ENCODE assay signal across 4 mouse cellular contexts in the genomic region with DNA sequence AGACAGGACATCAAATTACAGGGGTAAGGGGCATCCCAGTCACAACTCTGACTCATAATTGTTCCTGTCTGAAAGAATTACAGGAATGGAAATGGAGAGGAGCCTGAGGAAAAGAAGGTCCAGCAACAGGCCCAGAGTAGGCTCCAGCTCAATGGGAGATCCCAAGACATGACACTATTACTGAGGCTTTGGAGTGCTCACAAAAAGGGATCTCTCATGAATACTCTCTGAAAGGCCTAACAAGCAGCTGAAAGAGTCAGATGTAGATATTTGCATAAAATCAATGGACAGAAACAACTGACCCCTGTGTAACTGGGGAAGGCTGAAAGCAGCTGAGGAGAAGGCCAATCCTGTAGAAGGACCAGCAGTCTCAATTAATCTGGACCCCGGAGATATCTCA.
DNase-seq lines count a peak whose midpoint lies in the region; ATAC-seq lines count a peak whose summit lies in the region.
"Not testable (repeated sequence)": the region's sequence is repeated elsewhere in the genome, so short reads cannot be mapped to it uniquely, and the experiment has no call there.

No protein-coding gene starts in this region.

- H3K4me2 ChIP-seq in hindbrain, embryonic 11.5 days (replicated peaks; ENCODE audit: low read depth, low read length); midbrain, embryonic 11.5 days; midbrain, embryonic 12.5 days (replicated peaks): not testable (repeated sequence)

- peak; percentile 53 for ATAC-seq in hindbrain, embryonic 11.5 days (ENCODE audit: low FRiP score)
- ATAC-seq in midbrain, embryonic 11.5 days (ENCODE audit: low FRiP score), result peak; percentile 63; the same call in 1 of the 2 replicates
- 0 out of 2 replicates have a peak, but pooled peaks have one; percentile 41 for ATAC-seq in midbrain, embryonic 12.5 days (ENCODE audit: low FRiP score, low read depth)

- H3K9ac ChIP-seq in hindbrain, embryonic 11.5 days (ENCODE audit: low read depth, low read length); midbrain, embryonic 11.5 days (ENCODE audit: low read length); midbrain, embryonic 12.5 days (replicated peaks): not testable (repeated sequence)

- WGBS in hindbrain, embryonic 11.5 days, result 100% methylated on average over 1 of the region's 1 CpGs
- WGBS in midbrain, embryonic 11.5 days, result 75% methylated on average over 1 of the region's 1 CpGs
- WGBS in midbrain, embryonic 12.5 days, result 88% methylated on average over 1 of the region's 1 CpGs

- DNase-seq in A20 (ENCODE audit: low read depth, low spot score), result peak; percentile 10
- not testable (repeated sequence) for DNase-seq in hindbrain, embryonic 11.5 days (ENCODE audit: low spot score); midbrain, embryonic 11.5 days (ENCODE audit: low spot score, missing footprints)

- H3K4me3 ChIP-seq in hindbrain, embryonic 11.5 days (ENCODE audit: low read depth, low read length); midbrain, embryonic 11.5 days (ENCODE audit: low read depth, low read length); midbrain, embryonic 12.5 days: not testable (repeated sequence)

- not testable (repeated sequence) for H3K4me1 ChIP-seq in hindbrain, embryonic 11.5 days (replicated peaks; ENCODE audit: control insufficient read depth, insufficient read depth, low read length); midbrain, embryonic 11.5 days (ENCODE audit: control insufficient read depth, insufficient read depth, low read length); midbrain, embryonic 12.5 days

- not testable (repeated sequence) for H3K27ac ChIP-seq in hindbrain, embryonic 11.5 days (ENCODE audit: low read depth, low read length); midbrain, embryonic 11.5 days (ENCODE audit: low read depth, low read length); midbrain, embryonic 12.5 days (replicated peaks)

- H3K27me3 ChIP-seq in hindbrain, embryonic 11.5 days (ENCODE audit: control insufficient read depth, insufficient read depth, low read length); midbrain, embryonic 11.5 days (ENCODE audit: control insufficient read depth, insufficient read depth, low read length); midbrain, embryonic 12.5 days: not testable (repeated sequence)

- not testable (repeated sequence) for H3K9me3 ChIP-seq in hindbrain, embryonic 11.5 days (ENCODE audit: control insufficient read depth, low read length); midbrain, embryonic 11.5 days (ENCODE audit: control insufficient read depth, low read length); midbrain, embryonic 12.5 days

- H3K36me3 ChIP-seq in hindbrain, embryonic 11.5 days (ENCODE audit: control insufficient read depth, insufficient read depth, low read length); midbrain, embryonic 11.5 days (ENCODE audit: control insufficient read depth, insufficient read depth, low read length); midbrain, embryonic 12.5 days: not testable (repeated sequence)
